Mouse (Mus musculus) thymus, adult 2 months (tissue): Measurements from ENCODE around the gene Nrarp. TPM values are rescaled to one million over a fixed set of nuclear protein-coding genes. Genes with fewer than 3 reads are reported as not detected.

Experiments used
- DNase-seq: peaks from one replicate; pipeline ENCODE4 v3.0.0; 2021
- H3K27ac ChIP-seq: fragments of 200-500 bp; 2 replicates; pipeline ENCODE4 v1.5.1; 2012; ENCODE audit warnings: low read length, control low read depth; ENCODE audit not compliant: control insufficient read depth, insufficient read depth
- H3K27me3 ChIP-seq: fragments of 200-500 bp; 2 replicates; pipeline ENCODE4 v1.6.1; 2012; ENCODE audit warnings: mild to moderate bottlenecking, low read length, moderate library complexity, mixed read lengths; ENCODE audit not compliant: control insufficient read depth, insufficient read depth
- H3K36me3 ChIP-seq: fragments of 200-500 bp; 2 replicates; pipeline ENCODE4 v1.6.1; 2012; ENCODE audit warnings: mild to moderate bottlenecking, low read length, moderate library complexity; ENCODE audit not compliant: control insufficient read depth, insufficient read depth
- H3K4me1 ChIP-seq: fragments of 200-500 bp; replicated peaks from 2 replicates; pipeline ENCODE4 v1.6.1; 2012; ENCODE audit warnings: low read length; ENCODE audit not compliant: control insufficient read depth, insufficient read depth
- H3K4me3 ChIP-seq: fragments of 200-500 bp; 2 replicates; pipeline ENCODE4 v1.5.1; 2012; ENCODE audit warnings: mild to moderate bottlenecking, low read length, control low read depth, moderate library complexity; ENCODE audit not compliant: control insufficient read depth, insufficient read depth
- CTCF ChIP-seq: fragments of 200-500 bp; IDR thresholded peaks from 2 replicates; pipeline ENCODE4 v1.5.1; 2012; ENCODE audit warnings: mild to moderate bottlenecking, control low read depth, low read length, moderate library complexity, borderline replicate concordance; ENCODE audit not compliant: control insufficient read depth, poor library complexity, insufficient read depth; ENCODE audit errors: extremely low read depth
- POLR2A ChIP-seq: fragments of 200-500 bp; IDR thresholded peaks from 2 replicates; pipeline ENCODE4 v1.6.1; 2012; ENCODE audit warnings: mild to moderate bottlenecking, low read length, control low read depth, moderate library complexity; ENCODE audit not compliant: control insufficient read depth, poor library complexity, insufficient read depth; ENCODE audit errors: extremely low read depth
- WGBS: fragments of 180-500 bp; shearing (Covaris S2); methylation state at CpG from one replicate; pipeline ENCODE4 v1.1.7; 2018; 5-methylcytosine and 5-hydroxymethylcytosine counted together
- polyA plus RNA-seq: library from polyadenylated mRNA; depleted of rRNA; stranded (reverse); fragments of >200 nt; gene quantifications from 2 replicates; pipeline ENCODE4 v1.2.3, GENCODE M21; 2012

Nrarp gene
- polyA plus RNA-seq, 1 experiment: 13.7 TPM

DNA sequence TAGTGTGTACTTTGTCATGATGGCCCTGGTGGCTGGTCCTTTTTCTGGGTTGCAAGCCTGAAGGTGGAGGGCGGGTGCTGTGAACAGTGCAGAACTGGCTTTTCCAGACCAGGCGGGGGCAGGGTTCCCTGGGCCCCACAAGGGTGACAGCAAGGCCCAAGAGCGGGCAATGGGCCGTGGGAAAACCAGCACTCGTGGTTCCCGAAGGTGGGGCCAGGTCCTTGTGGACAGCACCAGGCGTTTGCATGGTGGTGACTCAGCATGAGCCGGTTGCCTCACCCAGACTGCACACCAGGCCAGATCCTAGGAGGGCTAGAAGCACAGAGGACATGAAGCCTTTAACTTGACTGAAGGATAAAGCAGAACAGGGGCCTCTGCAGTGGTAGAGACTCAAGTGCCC is 7.9 kb upstream of the Nrarp start:
- no peak for DNase-seq
- no peaks in the 10 kb centered on the region for H3K27me3 ChIP-seq
- 57% methylated on average over 8 of the region's 8 CpGs for WGBS
- no peak for TF ChIP-seq CTCF
- no peak for TF ChIP-seq POLR2A
- peaks cover 16% of the 10 kb centered on the region for H3K4me1 ChIP-seq
- no peaks in the 10 kb centered on the region for H3K36me3 ChIP-seq
- H3K4me3 ChIP-seq: no peak overlapping the region
- H3K27ac ChIP-seq: no peak overlapping the region

DNA sequence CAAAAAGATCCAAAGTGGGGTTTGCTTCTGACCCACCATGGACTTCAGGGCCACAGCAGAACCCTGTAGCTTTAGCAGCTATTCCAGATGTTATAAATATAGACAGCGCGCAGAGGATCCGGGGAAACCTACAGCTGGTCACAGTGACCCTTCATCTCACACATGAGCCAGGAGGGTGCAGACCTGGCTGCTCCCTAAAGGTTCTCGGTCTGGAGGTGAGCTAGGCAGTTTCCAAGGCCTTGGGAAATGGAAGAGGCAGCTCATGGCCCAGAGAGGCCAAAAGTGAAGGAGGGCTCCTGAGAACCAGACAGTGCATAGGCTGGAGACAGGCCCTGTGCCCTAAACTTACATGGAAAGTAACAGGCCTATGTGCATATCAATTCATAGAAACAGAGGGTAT is 6.7 kb upstream of the Nrarp start:
- no peak for DNase-seq
- 98% methylated on average over 4 of the region's 4 CpGs for WGBS
- Histone ChIP-seq H3K27me3 (no peaks in the 10 kb centered on the region), H3K4me1 (peaks cover 11% of the 10 kb centered on the region), H3K4me3 (no peak overlapping the region), H3K27ac (no peak overlapping the region), H3K36me3 (no peaks in the 10 kb centered on the region)
- TF ChIP-seq CTCF: no peak
- no peak for TF ChIP-seq POLR2A

DNA sequence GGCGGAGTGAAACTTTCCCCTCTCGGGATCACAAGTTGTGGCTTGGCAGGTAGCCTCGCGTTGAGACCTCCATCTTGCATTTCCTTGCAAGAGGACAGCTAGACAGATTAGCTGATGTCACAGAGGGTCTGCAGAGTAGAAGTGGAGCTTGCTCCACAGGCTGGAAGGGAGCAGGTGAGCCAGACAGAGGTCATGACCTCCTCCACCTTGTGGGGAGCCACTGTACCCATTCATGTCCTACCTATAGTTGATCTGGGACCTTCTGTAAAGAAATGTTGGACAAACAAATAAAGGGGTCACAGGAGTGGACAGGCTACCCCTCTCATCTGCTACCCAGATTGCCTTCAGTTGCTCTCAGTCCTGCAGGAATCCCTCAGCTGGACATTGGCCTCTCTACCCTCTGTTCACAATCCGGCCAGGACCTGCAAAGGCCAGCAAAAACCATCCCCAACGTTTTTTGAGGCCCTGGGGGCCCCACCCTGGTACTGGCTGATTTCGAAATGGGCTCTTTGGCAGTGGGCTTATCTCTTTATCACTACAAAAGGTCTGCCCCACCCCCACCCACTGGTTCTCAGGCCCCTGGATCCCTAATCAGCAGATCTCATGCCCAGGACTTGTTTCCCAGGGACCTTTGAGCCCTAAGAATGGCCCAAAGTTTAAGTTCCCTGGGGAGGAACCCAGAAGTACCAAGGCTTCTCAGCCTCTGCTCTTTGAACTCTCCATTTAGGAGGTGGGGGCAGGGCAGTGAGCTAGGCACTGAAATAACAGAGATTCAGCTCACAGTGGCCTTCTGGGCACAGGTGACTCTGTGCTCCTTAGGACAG is 5.5 kb upstream of the Nrarp start:
- no peaks in the 10 kb centered on the region for H3K36me3 ChIP-seq
- H3K27me3 ChIP-seq: no peaks in the 10 kb centered on the region
- peaks cover 6% of the 10 kb centered on the region for H3K4me1 ChIP-seq
- TF ChIP-seq CTCF (no peak), POLR2A (no peak)
- 70% methylated on average over 7 of the region's 7 CpGs for WGBS
- H3K4me3 ChIP-seq: no peak overlapping the region
- no peak overlapping the region for H3K27ac ChIP-seq
- DNase-seq: no peak

DNA sequence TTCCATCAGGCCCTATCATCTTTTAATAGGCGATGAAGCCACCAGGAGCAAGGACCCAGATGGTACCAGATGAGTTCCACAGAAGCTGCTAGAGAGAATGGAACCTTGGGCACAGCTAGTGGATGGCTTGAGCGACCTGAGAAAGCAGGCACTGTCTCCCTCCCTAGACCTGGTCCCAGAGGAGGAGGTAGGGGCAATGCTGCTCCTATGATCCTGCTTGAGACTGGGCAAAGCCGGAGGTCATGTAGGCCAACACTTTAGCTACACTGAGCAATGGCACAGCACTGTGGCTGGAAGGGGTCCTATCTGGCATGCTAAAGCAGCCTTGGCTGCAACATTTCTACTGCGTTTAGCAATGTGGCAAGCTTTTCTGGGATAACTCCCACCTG is 4.9 kb upstream of the Nrarp start:
- Histone ChIP-seq H3K27me3 (no peaks in the 10 kb centered on the region), H3K36me3 (no peaks in the 10 kb centered on the region), H3K4me3 (no peak overlapping the region), H3K27ac (no peak overlapping the region), H3K4me1 (peaks cover 3% of the 10 kb centered on the region; the same call in 1 of the 2 replicates)
- no peak for DNase-seq
- 95% methylated on average over 4 of the region's 4 CpGs for WGBS
- TF ChIP-seq CTCF (no peak), POLR2A (no peak)

DNA sequence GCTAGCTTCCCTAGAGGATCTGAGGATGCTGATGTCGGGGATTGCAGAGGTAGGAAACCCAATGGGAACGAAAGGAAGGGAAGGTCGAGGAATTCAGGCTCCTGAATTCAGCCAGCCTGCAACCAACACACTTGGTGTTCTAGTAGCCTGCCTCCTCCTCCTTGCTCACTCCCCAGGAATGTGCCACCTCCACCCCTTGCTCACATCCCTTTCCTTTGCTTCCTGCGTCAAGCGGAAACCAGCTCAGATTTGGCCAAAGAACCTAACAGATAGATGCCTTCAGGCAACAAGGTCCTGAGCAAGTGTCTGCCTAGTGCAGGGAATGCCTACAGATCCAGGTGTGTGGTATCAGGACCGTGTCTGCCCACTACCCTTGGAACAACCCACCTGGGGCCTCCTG is 4.0 kb upstream of the Nrarp start:
- no peaks in the 10 kb centered on the region for H3K36me3 ChIP-seq
- 92% methylated on average over 6 of the region's 6 CpGs for WGBS
- TF ChIP-seq POLR2A: no peak
- TF ChIP-seq CTCF: no peak
- H3K4me1 ChIP-seq: peaks cover 9% of the 10 kb centered on the region
- no peaks in the 10 kb centered on the region for H3K27me3 ChIP-seq
- no peak overlapping the region for H3K4me3 ChIP-seq
- H3K27ac ChIP-seq: no peak overlapping the region
- no peak for DNase-seq

DNA sequence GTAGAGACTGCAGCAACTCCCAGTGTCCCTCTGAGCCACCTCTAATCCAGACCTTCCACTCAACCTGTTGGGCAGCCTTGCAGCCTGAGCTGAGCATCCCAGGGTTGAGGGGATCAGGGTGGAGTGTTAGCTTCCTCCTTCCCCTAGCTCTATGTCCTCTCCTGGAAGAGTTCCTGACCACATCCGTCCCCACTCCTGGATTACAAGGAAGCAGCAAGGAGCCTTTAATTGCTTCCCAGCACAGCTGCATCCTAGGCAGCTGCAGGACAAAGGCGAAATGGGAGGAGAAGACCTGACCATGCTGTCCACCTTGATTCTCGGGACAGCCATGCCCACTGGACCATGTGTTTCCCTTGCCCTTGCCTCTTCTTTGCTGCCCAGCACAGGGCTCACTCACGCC is 3.5 kb upstream of the Nrarp start:
- Histone ChIP-seq H3K4me1 (peaks cover 14% of the 10 kb centered on the region), H3K36me3 (no peaks in the 10 kb centered on the region), H3K27ac (no peak overlapping the region), H3K27me3 (no peaks in the 10 kb centered on the region), H3K4me3 (no peak overlapping the region)
- no peak for TF ChIP-seq CTCF
- TF ChIP-seq POLR2A: no peak
- 90% methylated on average over 4 of the region's 4 CpGs for WGBS
- DNase-seq: no peak
